Mouse (Mus musculus): ENCODE measurements around the gene Ctsd. TPM values are rescaled to one million over a fixed set of nuclear protein-coding genes. Genes with fewer than 3 reads are reported as not detected.
A peak's percentile ranks its signal among the peaks of the same experiment; 100 is the strongest.
"Not testable (repeated sequence)": the region's sequence is repeated elsewhere in the genome, so short reads cannot be mapped to it uniquely, and the experiment has no call there.

The Ctsd gene
- polyA plus RNA-seq, 1 experiment = 992 TPM

DNA sequence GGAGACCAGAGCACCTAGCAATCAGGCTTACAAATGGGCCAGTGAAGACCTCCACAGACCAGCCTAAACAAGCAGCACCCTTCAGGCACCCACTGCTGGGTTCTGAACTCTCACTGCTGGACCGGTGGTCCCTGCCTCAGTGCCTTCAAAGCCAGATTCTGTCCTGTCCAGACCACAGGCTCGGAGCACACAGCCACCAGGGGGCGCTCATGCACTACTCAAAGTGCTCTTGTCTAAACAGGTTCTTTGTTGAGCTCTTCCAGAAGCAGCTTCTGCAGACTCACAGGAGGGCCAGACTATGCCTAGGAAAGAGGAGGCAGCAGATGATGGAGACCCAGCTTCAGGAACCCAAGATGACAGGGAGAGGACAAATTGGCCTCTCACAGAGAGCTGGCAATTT is 53.6 kb downstream of the Ctsd start:
- WGBS = 4% methylated on average over 3 of the region's 3 CpGs
- H3K36me3 ChIP-seq (ENCODE audit: control insufficient read depth, insufficient read depth, low read length) = no peaks in the 10 kb centered on the region
- H3K27me3 ChIP-seq (ENCODE audit: control insufficient read depth, insufficient read depth, low read length) = no peaks in the 10 kb centered on the region
- TF ChIP-seq CTCF (IDR thresholded peaks at IDR 0.05; ENCODE audit: borderline replicate concordance, control insufficient read depth, extremely low read depth, insufficient read depth, low read length, poor library complexity) (peak; percentile 92), POLR2A (IDR thresholded peaks at IDR 0.05; ENCODE audit: control insufficient read depth, extremely low read depth, insufficient read depth, low read length, poor library complexity) (no peak)
- peak; percentile 88 for DNase-seq
- H3K27ac ChIP-seq (ENCODE audit: control insufficient read depth, insufficient read depth, low read length) = no peak overlapping the region
- peaks cover 19% of the 10 kb centered on the region for H3K4me1 ChIP-seq (replicated peaks; ENCODE audit: control insufficient read depth, insufficient read depth, low read length)
- no peak overlapping the region for H3K4me3 ChIP-seq (ENCODE audit: control insufficient read depth, insufficient read depth, low read length)

GRCm38 (mm10) chr7:142332741-142333140 is 55.1 kb downstream of the Ctsd start:
- DNase-seq = not testable (repeated sequence)

GRCm38 (mm10) chr7:142331281-142331680 is 56.6 kb downstream of the Ctsd start:
- H3K27ac ChIP-seq (ENCODE audit: control insufficient read depth, insufficient read depth, low read length) = no peak overlapping the region
- no peaks in the 10 kb centered on the region for H3K36me3 ChIP-seq (ENCODE audit: control insufficient read depth, insufficient read depth, low read length)
- no peak for DNase-seq
- no peak overlapping the region for H3K4me3 ChIP-seq (ENCODE audit: control insufficient read depth, insufficient read depth, low read length)
- 96% methylated on average over 4 of the region's 4 CpGs for WGBS
- no peak for TF ChIP-seq CTCF (IDR thresholded peaks at IDR 0.05; ENCODE audit: borderline replicate concordance, control insufficient read depth, extremely low read depth, insufficient read depth, low read length, poor library complexity)
- TF ChIP-seq POLR2A (IDR thresholded peaks at IDR 0.05; ENCODE audit: control insufficient read depth, extremely low read depth, insufficient read depth, low read length, poor library complexity) = no peak
- no peaks in the 10 kb centered on the region for H3K27me3 ChIP-seq (ENCODE audit: control insufficient read depth, insufficient read depth, low read length)
- H3K4me1 ChIP-seq (replicated peaks; ENCODE audit: control insufficient read depth, insufficient read depth, low read length) = peaks cover 33% of the 10 kb centered on the region

More at GRCm38 (mm10) chr7:142332741-142333140, 55.1 kb downstream of the Ctsd start:
- 98% methylated on average over 3 of the region's 9 CpGs for WGBS
- not testable (repeated sequence) for H3K27ac ChIP-seq (ENCODE audit: control insufficient read depth, insufficient read depth, low read length); H3K27me3 ChIP-seq (ENCODE audit: control insufficient read depth, insufficient read depth, low read length); H3K4me3 ChIP-seq (ENCODE audit: control insufficient read depth, insufficient read depth, low read length); H3K36me3 ChIP-seq (ENCODE audit: control insufficient read depth, insufficient read depth, low read length)
- H3K4me1 ChIP-seq (replicated peaks; ENCODE audit: control insufficient read depth, insufficient read depth, low read length) = peaks cover 28% of the 10 kb centered on the region

- WGBS = 90% methylated on average over 9 of the region's 9 CpGs
- no peak overlapping the region for H3K4me3 ChIP-seq (ENCODE audit: control insufficient read depth, insufficient read depth, low read length)
- H3K27ac ChIP-seq (ENCODE audit: control insufficient read depth, insufficient read depth, low read length) = no peak overlapping the region
- H3K27me3 ChIP-seq (ENCODE audit: control insufficient read depth, insufficient read depth, low read length) = no peaks in the 10 kb centered on the region
- DNase-seq = no peak
- TF ChIP-seq POLR2A (IDR thresholded peaks at IDR 0.05; ENCODE audit: control insufficient read depth, extremely low read depth, insufficient read depth, low read length, poor library complexity) (no peak), CTCF (IDR thresholded peaks at IDR 0.05; ENCODE audit: borderline replicate concordance, control insufficient read depth, extremely low read depth, insufficient read depth, low read length, poor library complexity) (no peak)
- H3K36me3 ChIP-seq (ENCODE audit: control insufficient read depth, insufficient read depth, low read length) = no peaks in the 10 kb centered on the region
- H3K4me1 ChIP-seq (replicated peaks; ENCODE audit: control insufficient read depth, insufficient read depth, low read length) = peaks cover 39% of the 10 kb centered on the region
Observed at GRCm38 (mm10) chr7:142330271-142330724, 57.5 kb downstream of the Ctsd start.

GRCm38 (mm10) chr7:142328507-142328906 is 59.3 kb downstream of the Ctsd start:
- Histone ChIP-seq H3K27me3 (ENCODE audit: control insufficient read depth, insufficient read depth, low read length) (no peaks in the 10 kb centered on the region), H3K36me3 (ENCODE audit: control insufficient read depth, insufficient read depth, low read length) (no peaks in the 10 kb centered on the region), H3K4me3 (ENCODE audit: control insufficient read depth, insufficient read depth, low read length) (no peak overlapping the region), H3K4me1 (replicated peaks; ENCODE audit: control insufficient read depth, insufficient read depth, low read length) (peaks cover 37% of the 10 kb centered on the region), H3K27ac (ENCODE audit: control insufficient read depth, insufficient read depth, low read length) (no peak overlapping the region; the same call in 1 of the 2 replicates)
- 90% methylated on average over 3 of the region's 3 CpGs for WGBS
- DNase-seq = no peak
- TF ChIP-seq POLR2A (IDR thresholded peaks at IDR 0.05; ENCODE audit: control insufficient read depth, extremely low read depth, insufficient read depth, low read length, poor library complexity) (no peak), CTCF (IDR thresholded peaks at IDR 0.05; ENCODE audit: borderline replicate concordance, control insufficient read depth, extremely low read depth, insufficient read depth, low read length, poor library complexity) (no peak)

DNA sequence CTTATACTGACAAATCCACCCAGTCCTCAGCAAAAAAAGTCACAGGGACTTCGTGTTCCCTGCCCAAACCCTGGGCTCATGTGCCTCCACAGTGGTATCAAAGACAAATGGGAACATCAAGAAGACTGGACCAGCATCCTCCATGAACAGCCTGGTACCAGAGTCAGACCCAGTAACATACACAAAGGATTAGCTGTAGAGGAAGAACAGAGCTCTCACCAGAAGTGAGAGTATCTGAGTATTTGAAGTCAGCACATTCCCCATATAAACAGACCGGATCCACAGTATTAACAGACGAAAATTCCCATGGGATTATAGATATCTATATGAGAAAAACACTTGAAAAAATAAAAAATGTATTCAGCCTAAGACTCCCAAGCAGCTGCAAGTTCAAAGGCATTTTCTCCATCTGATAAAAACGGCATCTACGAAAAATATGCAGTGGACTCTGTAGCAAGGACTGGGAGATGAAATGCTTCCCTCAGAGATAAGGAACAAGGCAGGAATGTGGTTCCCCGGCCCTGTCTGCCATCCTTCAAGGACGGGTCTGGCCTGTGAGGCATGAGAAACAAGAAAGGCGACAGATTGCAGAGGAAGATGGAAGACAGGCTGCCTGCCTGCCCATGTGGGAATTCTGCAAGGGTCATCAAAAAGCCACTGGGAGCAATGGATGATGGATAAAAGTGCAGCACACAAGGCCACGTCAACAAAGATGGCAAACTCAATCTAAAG is 61.0 kb downstream of the Ctsd start:
- no peaks in the 10 kb centered on the region for H3K36me3 ChIP-seq (ENCODE audit: control insufficient read depth, insufficient read depth, low read length)
- TF ChIP-seq POLR2A (IDR thresholded peaks at IDR 0.05; ENCODE audit: control insufficient read depth, extremely low read depth, insufficient read depth, low read length, poor library complexity) = no peak
- no peak for TF ChIP-seq CTCF (IDR thresholded peaks at IDR 0.05; ENCODE audit: borderline replicate concordance, control insufficient read depth, extremely low read depth, insufficient read depth, low read length, poor library complexity)
- H3K27me3 ChIP-seq (ENCODE audit: control insufficient read depth, insufficient read depth, low read length) = no peaks in the 10 kb centered on the region
- no peak overlapping the region for H3K4me3 ChIP-seq (ENCODE audit: control insufficient read depth, insufficient read depth, low read length)
- DNase-seq = no peak
- peak overlapping the region; percentile 40; the same call in 1 of the 2 replicates for H3K27ac ChIP-seq (ENCODE audit: control insufficient read depth, insufficient read depth, low read length)
- WGBS = 66% methylated on average over 9 of the region's 9 CpGs
- peaks cover 47% of the 10 kb centered on the region for H3K4me1 ChIP-seq (replicated peaks; ENCODE audit: control insufficient read depth, insufficient read depth, low read length)

Other genes with a start within 250 kb of the Ctsd start
- not detected in 2 replicates for gene Gm45337, start 243.4 kb downstream of the Ctsd start, polyA plus RNA-seq (2012; rRNA removed)
- not detected in 2 replicates for gene Gm29735, start 230.9 kb downstream of the Ctsd start, polyA plus RNA-seq (2012; rRNA removed)
- not detected in 2 replicates for gene Gm4553, start 222.3 kb downstream of the Ctsd start, polyA plus RNA-seq (2012; rRNA removed)
- gene Krtap5-2, start 212.0 kb downstream of the Ctsd start, polyA plus RNA-seq (2012; rRNA removed) = not detected in 2 replicates
- not detected in 2 replicates for gene Gm10153, start 197.6 kb downstream of the Ctsd start, polyA plus RNA-seq (2012; rRNA removed)
- not detected in 2 replicates for gene Krtap5-3, start 186.7 kb downstream of the Ctsd start, polyA plus RNA-seq (2012; rRNA removed)
- gene Gm7579, start 176.2 kb downstream of the Ctsd start, polyA plus RNA-seq (2012; rRNA removed) = not detected in 2 replicates
- gene Krtap5-5, start 158.1 kb downstream of the Ctsd start, polyA plus RNA-seq (2012; rRNA removed) = not detected in 2 replicates
- 0.19 TPM in 1 of 2 replicates, not detected in the other for gene Gm40460, start 147.0 kb downstream of the Ctsd start, polyA plus RNA-seq (2012; rRNA removed)
- gene Gm2431, start 129.7 kb downstream of the Ctsd start, polyA plus RNA-seq (2012; rRNA removed) = not detected in 2 replicates
- gene Gm4559, start 113.7 kb downstream of the Ctsd start, polyA plus RNA-seq (2012; rRNA removed) = not detected in 2 replicates
- gene Krtap5-1, start 90.9 kb downstream of the Ctsd start, polyA plus RNA-seq (2012; rRNA removed) = not detected in 2 replicates
- gene Krtap5-4, start 84.5 kb downstream of the Ctsd start, polyA plus RNA-seq (2012; rRNA removed) = not detected in 2 replicates
- 10.8 and 14.8 TPM in 2 replicates for gene Ifitm10, start 14.3 kb downstream of the Ctsd start, polyA plus RNA-seq (2012; rRNA removed)
- gene Gm49369, start 5.4 kb downstream of the Ctsd start, polyA plus RNA-seq (2012; rRNA removed) = 0.23 and 0.31 TPM in 2 replicates
- 2.2 and 5.2 TPM in 2 replicates for gene Syt8, start 46.8 kb upstream of the Ctsd start, polyA plus RNA-seq (2012; rRNA removed)
- 3.2 and 4.3 TPM in 2 replicates for gene Tnni2, start 53.8 kb upstream of the Ctsd start, polyA plus RNA-seq (2012; rRNA removed)
- 507 and 626 TPM in 2 replicates for gene Lsp1, start 72.8 kb upstream of the Ctsd start, polyA plus RNA-seq (2012; rRNA removed)
- 1.1 and 2.2 TPM in 2 replicates for gene Tnnt3, start 110.8 kb upstream of the Ctsd start, polyA plus RNA-seq (2012; rRNA removed)
- gene Mrpl23, start 144.6 kb upstream of the Ctsd start, polyA plus RNA-seq (2012; rRNA removed) = 16.7 and 21.3 TPM in 2 replicates